8 mouse cellular contexts compared by ENCODE assay signal in the genomic region with DNA sequence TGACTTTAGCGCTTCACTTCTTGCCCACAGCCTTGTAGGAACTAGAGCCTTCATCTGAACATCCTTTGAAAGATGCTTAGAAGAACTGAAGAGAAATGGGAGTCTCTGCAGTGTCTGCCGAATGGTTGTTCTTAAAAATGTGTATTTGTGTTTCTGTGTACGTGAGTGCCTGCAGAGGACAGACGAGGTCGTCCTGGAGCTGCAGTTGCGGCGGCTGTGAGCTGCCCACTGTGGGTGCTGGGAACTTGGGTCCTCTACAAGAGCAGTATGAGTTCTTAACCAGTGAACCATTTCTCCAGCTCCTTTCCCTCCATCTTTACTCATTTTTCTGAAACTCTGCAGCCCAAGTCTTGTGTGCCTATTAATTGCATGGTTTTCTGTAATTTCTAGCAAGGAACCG. TPM values are rescaled to one million over a fixed set of nuclear protein-coding genes. Genes with fewer than 3 reads are reported as not detected.
DNase-seq lines count a peak whose midpoint lies in the region; ATAC-seq and TF ChIP-seq lines count a peak whose summit lies in the region.

No protein-coding gene starts in this region.

- TF ChIP-seq CTCF in kidney, adult 2 months (conservative IDR thresholded peaks at IDR 0.05; ENCODE audit: insufficient read depth, insufficient read length, low read depth, low read length), result no peak

- peak overlapping the region; percentile 90 for H3K4me2 ChIP-seq in forebrain, embryonic 16.5 days (ENCODE audit: low read length)
- H3K4me2 ChIP-seq in liver, embryonic 12.5 days, result peak overlapping the region; percentile 88
- H3K4me2 ChIP-seq in stomach, embryonic 14.5 days (replicated peaks; ENCODE audit: low read depth, low read length), result peak overlapping the region; percentile 64

- no peaks in the 10 kb centered on the region for H3K27me3 ChIP-seq in kidney, adult 2 months (replicated peaks; ENCODE audit: control insufficient read depth, insufficient read depth, low read length)
- H3K27me3 ChIP-seq in forebrain, embryonic 16.5 days (replicated peaks; ENCODE audit: control insufficient read depth, insufficient read depth, low read length), result no peaks in the 10 kb centered on the region
- H3K27me3 ChIP-seq in liver, embryonic 12.5 days (replicated peaks), result no peaks in the 10 kb centered on the region
- no peaks in the 10 kb centered on the region for H3K27me3 ChIP-seq in stomach, embryonic 14.5 days (ENCODE audit: control insufficient read depth, insufficient read depth, low read length)

- TF ChIP-seq POLR2A in kidney, adult 2 months (IDR thresholded peaks at IDR 0.05; ENCODE audit: low read depth, low read length), result no peak

- DNase-seq in kidney, adult 2 months, result no peak
- no peak for DNase-seq in kidney, postnatal 25 days
- no peak for DNase-seq in B cell, adult 2 months
- DNase-seq in layer of hippocampus, adult 18-20 months (ENCODE audit: low spot score in 2 of 2), result no peak

- H3K9me3 ChIP-seq in forebrain, embryonic 16.5 days (ENCODE audit: control insufficient read depth, low read length), result no peaks in the 10 kb centered on the region
- no peaks in the 10 kb centered on the region for H3K9me3 ChIP-seq in liver, embryonic 12.5 days (replicated peaks)
- no peaks in the 10 kb centered on the region for H3K9me3 ChIP-seq in stomach, embryonic 14.5 days (ENCODE audit: control insufficient read depth, low read depth, low read length)

- no peaks in the 10 kb centered on the region for H3K36me3 ChIP-seq in kidney, adult 2 months (ENCODE audit: control insufficient read depth, insufficient read depth, low read length)
- H3K36me3 ChIP-seq in forebrain, embryonic 16.5 days (ENCODE audit: control insufficient read depth, insufficient read depth), result no peaks in the 10 kb centered on the region
- H3K36me3 ChIP-seq in liver, embryonic 12.5 days, result peaks cover 11% of the 10 kb centered on the region
- no peaks in the 10 kb centered on the region for H3K36me3 ChIP-seq in stomach, embryonic 14.5 days (ENCODE audit: control insufficient read depth, insufficient read depth, low read length)

- H3K4me1 ChIP-seq in kidney, adult 2 months (ENCODE audit: control insufficient read depth, insufficient read depth, low read length), result peaks cover 7% of the 10 kb centered on the region
- H3K4me1 ChIP-seq in forebrain, embryonic 16.5 days (replicated peaks; ENCODE audit: control insufficient read depth, insufficient read depth, low read length), result peaks cover 16% of the 10 kb centered on the region
- H3K4me1 ChIP-seq in liver, embryonic 12.5 days, result peaks cover 48% of the 10 kb centered on the region
- H3K4me1 ChIP-seq in stomach, embryonic 14.5 days (ENCODE audit: control insufficient read depth, insufficient read depth, low read length), result peaks cover 8% of the 10 kb centered on the region

- peak overlapping the region; percentile 77 for H3K9ac ChIP-seq in forebrain, embryonic 16.5 days (replicated peaks; ENCODE audit: low read depth, low read length)
- H3K9ac ChIP-seq in liver, embryonic 12.5 days, result peak overlapping the region; percentile 100
- peak overlapping the region; percentile 69 for H3K9ac ChIP-seq in stomach, embryonic 14.5 days (replicated peaks; ENCODE audit: low read depth, low read length)

- peak overlapping the region; percentile 1; the same call in 1 of the 2 replicates for H3K27ac ChIP-seq in kidney, adult 2 months (ENCODE audit: insufficient read depth, low read depth, low read length)
- H3K27ac ChIP-seq in forebrain, embryonic 16.5 days (ENCODE audit: low read length), result no peak overlapping the region
- H3K27ac ChIP-seq in liver, embryonic 12.5 days, result peak overlapping the region; percentile 82
- H3K27ac ChIP-seq in stomach, embryonic 14.5 days (ENCODE audit: low read length), result no peak overlapping the region

- H3K4me3 ChIP-seq in kidney, adult 2 months (ENCODE audit: insufficient read depth, low read depth, low read length), result peak overlapping the region; percentile 67
- H3K4me3 ChIP-seq in forebrain, embryonic 16.5 days (replicated peaks; ENCODE audit: low read length), result peak overlapping the region; percentile 63
- peak overlapping the region; percentile 95 for H3K4me3 ChIP-seq in liver, embryonic 12.5 days
- H3K4me3 ChIP-seq in stomach, embryonic 14.5 days (ENCODE audit: low read depth, low read length), result peak overlapping the region; percentile 76

- WGBS in kidney, adult 2 months, result 34% methylated on average over 8 of the region's 8 CpGs
- WGBS in forebrain, embryonic 16.5 days, result 39% methylated on average over 8 of the region's 8 CpGs
- WGBS in liver, embryonic 12.5 days (ENCODE audit: insufficient replicate concordance), result 34% methylated on average over 8 of the region's 8 CpGs
- WGBS in stomach, embryonic 14.5 days, result 47% methylated on average over 8 of the region's 8 CpGs

- peak; percentile 7 for ATAC-seq in activated CD4-positive, CD25-positive, alpha-beta regulatory T cell, adult 4 months
- ATAC-seq in forebrain, embryonic 16.5 days, result peak; percentile 22
- ATAC-seq in liver, embryonic 12.5 days, result peak; percentile 5; the same call in 1 of the 2 replicates
- 0 out of 2 replicates have a peak, but pooled peaks have one; percentile 3 for ATAC-seq in stomach, embryonic 14.5 days (ENCODE audit: insufficient number of reproducible peaks, insufficient read depth, low FRiP score, low read depth)

RNA-seq across cellular contexts. Expression of a gene that starts 0.5 kb away (rescaled TPM):
- 4.0 and 6.1 TPM in 2 replicates for polyA plus RNA-seq in kidney, adult 2 months (2012; rRNA removed)
- 10 to 100 TPM; 36.7 to 37.3 TPM for polyA plus RNA-seq in activated CD4-positive, CD25-positive, alpha-beta regulatory T cell, adult 4 months (2017; shearing (Covaris generic))
- 28.3 and 35.4 TPM in 2 replicates for polyA plus RNA-seq in forebrain, embryonic 16.5 days (2015; fragmentation: Nextera tagmentation; extraction: Ambion mirVana)
- 74.4 and 76.2 TPM in 2 replicates for polyA plus RNA-seq in liver, embryonic 12.5 days (2016; fragmentation: Nextera tagmentation; extraction: Ambion mirVana)
- polyA plus RNA-seq in stomach, embryonic 14.5 days (2014; fragmentation: Nextera tagmentation; extraction: Ambion mirVana), result 48.7 and 61.3 TPM in 2 replicates
- total RNA-seq in layer of hippocampus, adult 18-20 months (2021), result 10 to 100 TPM; 18.8 to 24.9 TPM

RNA-seq across cellular contexts. Expression of a gene that starts 0.5 kb away (rescaled TPM):
- polyA plus RNA-seq in kidney, adult 2 months (2012; rRNA removed), result 11.5 and 11.7 TPM in 2 replicates
- polyA plus RNA-seq in activated CD4-positive, CD25-positive, alpha-beta regulatory T cell, adult 4 months (2017; shearing (Covaris generic)), result not detected
- polyA plus RNA-seq in forebrain, embryonic 16.5 days (2015; fragmentation: Nextera tagmentation; extraction: Ambion mirVana), result 12.0 and 12.8 TPM in 2 replicates
- 18.6 and 18.7 TPM in 2 replicates for polyA plus RNA-seq in liver, embryonic 12.5 days (2016; fragmentation: Nextera tagmentation; extraction: Ambion mirVana)
- polyA plus RNA-seq in stomach, embryonic 14.5 days (2014; fragmentation: Nextera tagmentation; extraction: Ambion mirVana), result 13.0 and 14.0 TPM in 2 replicates
- total RNA-seq in layer of hippocampus, adult 18-20 months (2021), result 1 to 10 TPM; 5.6 to 5.8 TPM

RNA-seq across cellular contexts. Expression of a gene that starts 52.4 kb away (rescaled TPM):
- polyA plus RNA-seq in kidney, adult 2 months (2012; rRNA removed), result not detected in 2 replicates
- polyA plus RNA-seq in activated CD4-positive, CD25-positive, alpha-beta regulatory T cell, adult 4 months (2017; shearing (Covaris generic)), result not detected
- polyA plus RNA-seq in forebrain, embryonic 16.5 days (2015; fragmentation: Nextera tagmentation; extraction: Ambion mirVana), result not detected in 2 replicates
- not detected in 2 replicates for polyA plus RNA-seq in liver, embryonic 12.5 days (2016; fragmentation: Nextera tagmentation; extraction: Ambion mirVana)
- polyA plus RNA-seq in stomach, embryonic 14.5 days (2014; fragmentation: Nextera tagmentation; extraction: Ambion mirVana), result not detected in 2 replicates
- total RNA-seq in layer of hippocampus, adult 18-20 months (2021), result not detected

RNA-seq across cellular contexts. Expression of a gene that starts 58.3 kb away (rescaled TPM):
- not detected in 2 replicates for polyA plus RNA-seq in kidney, adult 2 months (2012; rRNA removed)
- polyA plus RNA-seq in activated CD4-positive, CD25-positive, alpha-beta regulatory T cell, adult 4 months (2017; shearing (Covaris generic)), result not detected
- polyA plus RNA-seq in forebrain, embryonic 16.5 days (2015; fragmentation: Nextera tagmentation; extraction: Ambion mirVana), result not detected in 2 replicates
- not detected in 2 replicates for polyA plus RNA-seq in liver, embryonic 12.5 days (2016; fragmentation: Nextera tagmentation; extraction: Ambion mirVana)
- not detected in 2 replicates for polyA plus RNA-seq in stomach, embryonic 14.5 days (2014; fragmentation: Nextera tagmentation; extraction: Ambion mirVana)
- total RNA-seq in layer of hippocampus, adult 18-20 months (2021), result not detected

Comparison
In these comparisons a context has a peak if more than half of its experiments do, and no peak if none do; other contexts are left out.
1. H3K27ac ChIP-seq: peak in kidney, adult 2 months (single experiment) and liver, embryonic 12.5 days (single experiment); none in forebrain, embryonic 16.5 days (single experiment) and stomach, embryonic 14.5 days (single experiment).
2. Peak in every context shown above with its lines, with median percentiles within 50 percentile points of each other: H3K4me3 ChIP-seq, ATAC-seq, H3K4me2 ChIP-seq and H3K9ac ChIP-seq.